Mouse (Mus musculus) ES-E14 (cell line): ENCODE measurements at regions not wholly inside any gene's neighbourhood (a gene's known extent, or its start where the extent isn't known, plus 50 kb on each side); places are given as distances from the start of the nearest gene placed in this dataset.

Experiments used
- CHD2 ChIP-seq: IDR thresholded peaks from 2 replicates; pipeline ENCODE4 v1.6.1; 2014; ENCODE audit warnings: mild to moderate bottlenecking, low read depth, low read length, inconsistent platforms
- ZNF384 ChIP-seq: IDR thresholded peaks from 2 replicates; pipeline ENCODE4 v1.6.1; 2012; ENCODE audit warnings: low read depth, low read length, inconsistent platforms

GRCm38 (mm10) chr12:18226691-18227090 lies 287.6 kb upstream of the 5730507C01Rik start:
- TF ChIP-seq CHD2, result no peak
- no peak for TF ChIP-seq ZNF384
